Mouse (Mus musculus): ENCODE results near the gene Atp1a2. TPM values are rescaled to one million over a fixed set of nuclear protein-coding genes. Genes with fewer than 3 reads are reported as not detected.

The Atp1a2 gene
- polyA plus RNA-seq, 1 experiment from 2014 or later = 56.5 TPM

GRCm38 (mm10) chr1:172309699-172310398 lies 12.0 kb upstream of the Atp1a2 start:
- peak overlapping the region; percentile 42 for H3K9ac ChIP-seq
- 2% methylated on average over 14 of the region's 14 CpGs for WGBS
- H3K27ac ChIP-seq = peak overlapping the region; percentile 81
- H3K4me3 ChIP-seq = peak overlapping the region; percentile 35
- peak; percentile 76 for ATAC-seq (replicated peaks)
- H3K4me2 ChIP-seq = peak overlapping the region; percentile 81
- H3K9me3 ChIP-seq = no peaks in the 10 kb centered on the region
- H3K27me3 ChIP-seq (replicated peaks) = no peaks in the 10 kb centered on the region
- peaks cover 45% of the 10 kb centered on the region for H3K4me1 ChIP-seq
- no peaks in the 10 kb centered on the region for H3K36me3 ChIP-seq (replicated peaks)

- no peak overlapping the region for H3K4me2 ChIP-seq
- no peaks in the 10 kb centered on the region for H3K9me3 ChIP-seq
- H3K27ac ChIP-seq = 0 out of 2 replicates have a peak overlapping the region, but pooled peaks have one; percentile 17
- H3K27me3 ChIP-seq (replicated peaks) = no peaks in the 10 kb centered on the region
- ATAC-seq (replicated peaks) = no peak
- H3K4me1 ChIP-seq = peaks cover 36% of the 10 kb centered on the region
- WGBS = 100% methylated on average over 1 of the region's 1 CpGs
- H3K4me3 ChIP-seq = no peak overlapping the region
- no peak overlapping the region for H3K9ac ChIP-seq
- H3K36me3 ChIP-seq (replicated peaks) = no peaks in the 10 kb centered on the region
These were observed 10.5 kb upstream of the Atp1a2 start for GRCm38 (mm10) chr1:172308409-172308808.

GRCm38 (mm10) chr1:172307936-172308335 lies 10.1 kb upstream of the Atp1a2 start:
- H3K4me3 ChIP-seq = no peak overlapping the region
- peaks cover 32% of the 10 kb centered on the region for H3K4me1 ChIP-seq
- H3K36me3 ChIP-seq (replicated peaks) = no peaks in the 10 kb centered on the region
- H3K9ac ChIP-seq = no peak overlapping the region
- H3K9me3 ChIP-seq = no peaks in the 10 kb centered on the region
- no peaks in the 10 kb centered on the region for H3K27me3 ChIP-seq (replicated peaks)
- no peak overlapping the region for H3K4me2 ChIP-seq
- WGBS = 55% methylated on average over 10 of the region's 10 CpGs
- H3K27ac ChIP-seq = peak overlapping the region; percentile 44; the same call in 1 of the 2 replicates
- ATAC-seq (replicated peaks) = no peak

- no peak overlapping the region for H3K27ac ChIP-seq
- WGBS = 71% methylated on average over 6 of the region's 6 CpGs
- ATAC-seq (replicated peaks) = no peak
- H3K4me1 ChIP-seq = peaks cover 27% of the 10 kb centered on the region
- no peak overlapping the region for H3K4me3 ChIP-seq
- no peaks in the 10 kb centered on the region for H3K9me3 ChIP-seq
- no peak overlapping the region for H3K4me2 ChIP-seq
- no peak overlapping the region for H3K9ac ChIP-seq
- H3K36me3 ChIP-seq (replicated peaks) = no peaks in the 10 kb centered on the region
- no peaks in the 10 kb centered on the region for H3K27me3 ChIP-seq (replicated peaks)
These were observed 9.0 kb upstream of the Atp1a2 start for GRCm38 (mm10) chr1:172306885-172307284.

- Histone ChIP-seq H3K9me3 (no peaks in the 10 kb centered on the region), H3K4me2 (no peak overlapping the region), H3K9ac (no peak overlapping the region), H3K27ac (no peak overlapping the region), H3K4me3 (no peak overlapping the region), H3K4me1 (peaks cover 28% of the 10 kb centered on the region), H3K27me3 (replicated peaks) (no peaks in the 10 kb centered on the region), H3K36me3 (replicated peaks) (no peaks in the 10 kb centered on the region)
- WGBS = 85% methylated on average over 4 of the region's 4 CpGs
- no peak for ATAC-seq (replicated peaks)
These were observed 8.3 kb upstream of the Atp1a2 start for GRCm38 (mm10) chr1:172306196-172306595.

GRCm38 (mm10) chr1:172305635-172306034 lies 7.8 kb upstream of the Atp1a2 start:
- 84% methylated on average over 3 of the region's 3 CpGs for WGBS

GRCm38 (mm10) chr1:172305153-172305552 lies 7.3 kb upstream of the Atp1a2 start:
- 92% methylated on average over 2 of the region's 2 CpGs for WGBS
- Histone ChIP-seq H3K9me3 (no peaks in the 10 kb centered on the region), H3K36me3 (replicated peaks) (no peaks in the 10 kb centered on the region), H3K9ac (no peak overlapping the region), H3K4me2 (no peak overlapping the region), H3K4me3 (no peak overlapping the region), H3K4me1 (peaks cover 23% of the 10 kb centered on the region), H3K27me3 (replicated peaks) (no peaks in the 10 kb centered on the region), H3K27ac (no peak overlapping the region)
- no peak for ATAC-seq (replicated peaks)

More at GRCm38 (mm10) chr1:172305635-172306034, 7.8 kb upstream of the Atp1a2 start:
- no peaks in the 10 kb centered on the region for H3K36me3 ChIP-seq (replicated peaks)
- no peak overlapping the region for H3K27ac ChIP-seq
- no peak overlapping the region for H3K4me3 ChIP-seq
- H3K4me1 ChIP-seq = peaks cover 28% of the 10 kb centered on the region
- no peak overlapping the region for H3K4me2 ChIP-seq
- no peak for ATAC-seq (replicated peaks)
- no peaks in the 10 kb centered on the region for H3K27me3 ChIP-seq (replicated peaks)
- H3K9ac ChIP-seq = no peak overlapping the region
- no peaks in the 10 kb centered on the region for H3K9me3 ChIP-seq

- Histone ChIP-seq H3K27me3 (replicated peaks) (no peaks in the 10 kb centered on the region), H3K4me1 (peaks cover 16% of the 10 kb centered on the region), H3K36me3 (replicated peaks) (no peaks in the 10 kb centered on the region), H3K4me3 (no peak overlapping the region), H3K27ac (no peak overlapping the region), H3K9me3 (no peaks in the 10 kb centered on the region), H3K4me2 (no peak overlapping the region), H3K9ac (no peak overlapping the region)
- WGBS = 79% methylated on average over 6 of the region's 6 CpGs
- no peak for ATAC-seq (replicated peaks)
These were observed 6.6 kb upstream of the Atp1a2 start for GRCm38 (mm10) chr1:172304443-172304842.

- Histone ChIP-seq H3K9me3 (no peaks in the 10 kb centered on the region), H3K27me3 (replicated peaks) (no peaks in the 10 kb centered on the region), H3K4me1 (peaks cover 14% of the 10 kb centered on the region; the same call in 1 of the 2 replicates), H3K4me3 (no peak overlapping the region), H3K27ac (no peak overlapping the region), H3K36me3 (replicated peaks) (no peaks in the 10 kb centered on the region), H3K4me2 (no peak overlapping the region), H3K9ac (no peak overlapping the region)
- no peak for ATAC-seq (replicated peaks)
- whole genome bisulfite sequencing = 9% methylated on average over 6 of the region's 6 CpGs
These were observed 5.0 kb upstream of the Atp1a2 start for GRCm38 (mm10) chr1:172302851-172303250.

GRCm38 (mm10) chr1:172302311-172302710 lies 4.4 kb upstream of the Atp1a2 start:
- Histone ChIP-seq H3K9ac (no peak overlapping the region), H3K36me3 (replicated peaks) (no peaks in the 10 kb centered on the region), H3K9me3 (no peaks in the 10 kb centered on the region), H3K27me3 (replicated peaks) (no peaks in the 10 kb centered on the region), H3K4me3 (no peak overlapping the region), H3K27ac (no peak overlapping the region), H3K4me2 (no peak overlapping the region), H3K4me1 (peaks cover 14% of the 10 kb centered on the region)
- ATAC-seq (replicated peaks) = no peak
- 59% methylated on average over 3 of the region's 3 CpGs for WGBS

GRCm38 (mm10) chr1:172301180-172301579 lies 3.3 kb upstream of the Atp1a2 start:
- Histone ChIP-seq H3K27ac (no peak overlapping the region), H3K4me2 (no peak overlapping the region), H3K36me3 (replicated peaks) (no peaks in the 10 kb centered on the region), H3K9me3 (no peaks in the 10 kb centered on the region), H3K4me3 (no peak overlapping the region), H3K27me3 (replicated peaks) (no peaks in the 10 kb centered on the region), H3K4me1 (peaks cover 14% of the 10 kb centered on the region), H3K9ac (no peak overlapping the region)
- WGBS = 32% methylated on average over 12 of the region's 12 CpGs
- peak; percentile 46; the same call in 1 of the 2 replicates for ATAC-seq (replicated peaks)

- no peak overlapping the region for H3K4me2 ChIP-seq
- H3K9me3 ChIP-seq = no peaks in the 10 kb centered on the region
- no peak for ATAC-seq (replicated peaks)
- no peaks in the 10 kb centered on the region for H3K36me3 ChIP-seq (replicated peaks)
- no peak overlapping the region for H3K9ac ChIP-seq
- no peak overlapping the region for H3K27ac ChIP-seq
- 62% methylated on average over 5 of the region's 5 CpGs for WGBS
- H3K27me3 ChIP-seq (replicated peaks) = no peaks in the 10 kb centered on the region
- H3K4me3 ChIP-seq = no peak overlapping the region
- H3K4me1 ChIP-seq = peaks cover 14% of the 10 kb centered on the region
These were observed 2.4 kb upstream of the Atp1a2 start for GRCm38 (mm10) chr1:172300247-172300646.

GRCm38 (mm10) chr1:172299528-172299927 lies 1.7 kb upstream of the Atp1a2 start:
- Histone ChIP-seq H3K4me3 (no peak overlapping the region), H3K9ac (no peak overlapping the region), H3K9me3 (no peaks in the 10 kb centered on the region), H3K4me1 (peaks cover 18% of the 10 kb centered on the region), H3K27me3 (replicated peaks) (no peaks in the 10 kb centered on the region), H3K27ac (no peak overlapping the region; the same call in 1 of the 2 replicates), H3K4me2 (no peak overlapping the region), H3K36me3 (replicated peaks) (no peaks in the 10 kb centered on the region)
- 64% methylated on average over 7 of the region's 7 CpGs for WGBS
- no peak for ATAC-seq (replicated peaks)

All from midbrain, embryonic 15.5 days (tissue).